Mouse (Mus musculus) effector memory CD4-positive, alpha-beta T cell, adult 5 months (primary cell): ENCODE results near the gene Gas2l2. TPM values are rescaled to one million over a fixed set of nuclear protein-coding genes. Genes with fewer than 3 reads are reported as not detected.

ENCODE experiments used
- polyA plus RNA-seq: library from polyadenylated mRNA; unstranded; fragments of 100-300 nt; shearing (Covaris generic); gene quantifications from one replicate; pipeline ENCODE4 v1.2.1, GENCODE M21; 2017

The Gas2l2 gene
- polyA plus RNA-seq = not detected

GRCm38 (mm10) chr11:83429355-83429754, at the start of gene Gas2l2:
Gene Gas2l2 (minus strand): TSS chr11:83429455.

DNA sequence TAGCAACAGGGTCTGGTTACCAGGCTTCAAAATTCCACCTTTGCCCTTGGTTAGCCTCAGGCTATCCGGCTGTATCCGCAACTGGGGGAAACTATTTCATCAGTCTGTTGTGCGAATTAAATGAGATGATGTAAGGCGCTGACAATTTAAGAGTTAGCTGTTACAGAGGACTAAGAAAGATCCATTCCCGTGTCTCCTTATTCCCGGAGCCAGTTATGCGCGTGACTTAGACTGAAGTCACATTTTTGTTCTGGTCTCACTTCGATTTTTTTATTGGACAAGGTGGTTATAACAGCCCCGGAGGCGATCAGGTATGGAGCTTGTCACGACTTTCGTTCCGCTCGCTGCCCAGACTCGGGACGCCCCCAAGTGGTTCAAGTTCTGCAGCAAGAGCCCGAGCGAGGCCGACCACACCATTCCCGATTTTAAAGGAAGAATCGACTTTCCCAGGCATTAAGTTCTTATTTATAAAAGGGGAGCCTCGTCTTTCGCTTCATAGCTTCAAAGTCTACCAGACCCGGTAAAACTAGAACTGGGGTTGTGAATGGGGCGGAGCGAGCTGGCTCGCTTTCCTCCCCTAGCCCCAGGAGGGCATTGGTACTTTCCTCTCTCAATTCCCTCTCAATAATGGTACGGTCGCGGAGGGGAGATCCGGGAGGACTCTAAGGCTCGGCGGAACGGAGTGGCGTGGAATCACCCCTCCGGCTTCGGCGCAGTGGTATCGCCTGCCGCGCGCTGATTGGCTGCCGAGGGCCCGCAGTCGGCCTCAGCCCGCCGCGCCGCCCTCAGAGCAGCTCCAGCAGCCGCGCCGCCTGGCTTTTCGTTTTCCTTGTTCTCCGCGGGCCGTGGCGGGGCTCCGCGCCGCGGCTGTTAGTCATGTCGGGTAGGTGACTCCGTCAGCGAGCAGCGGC, 43.3 kb upstream of the Gas2l2 start, which contains the start of gene Taf15:
TSS of gene Taf15 (plus strand) at position 763 of the 911 bp plus-strand sequence.

GRCm38 (mm10) chr11:83462711-83463244, 33.5 kb upstream of the Gas2l2 start, which contains the start of gene Mmp28:
Gene Mmp28 (minus strand): TSS chr11:83463071.

DNA sequence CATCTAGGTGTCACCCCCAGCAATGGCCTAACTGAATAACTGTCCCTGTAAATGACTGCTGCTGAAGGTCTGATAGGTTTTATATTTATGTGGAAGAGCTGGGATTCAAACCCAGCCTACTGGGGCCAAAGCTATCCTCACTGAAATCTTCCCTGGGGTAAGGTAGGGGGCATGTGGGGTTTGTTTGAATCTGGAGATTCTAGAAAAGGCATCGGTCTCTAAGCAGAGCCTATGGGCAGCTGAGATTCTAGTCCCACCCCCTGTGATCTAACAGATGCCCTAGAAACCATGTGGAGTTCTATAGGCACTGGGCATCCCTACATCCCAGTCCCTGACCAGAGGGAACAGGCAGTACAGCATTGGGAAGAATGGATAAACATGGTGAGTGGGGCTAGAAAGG, 8.1 kb upstream of the Gas2l2 start, which contains the start of gene 1700020L24Rik:
TSS of gene 1700020L24Rik (plus strand) at position 301 of the 400 bp plus-strand sequence.

GRCm38 (mm10) chr11:83409087-83409754, 20.0 kb downstream of the Gas2l2 start, which contains the start of gene Rasl10b:
Gene Rasl10b (plus strand): TSS chr11:83409137.

Other genes with a start within 250 kb of the Gas2l2 start
- gene Slfn3, start 238.1 kb downstream of the Gas2l2 start, polyA plus RNA-seq = 2.0 TPM
- not detected for gene Slfn14, start 142.7 kb downstream of the Gas2l2 start, polyA plus RNA-seq
- gene Ap2b1, start 130.4 kb downstream of the Gas2l2 start, polyA plus RNA-seq = 53.1 TPM
- 6.8 TPM for gene Pex12, start 126.9 kb downstream of the Gas2l2 start, polyA plus RNA-seq
- not detected for gene Rasl10b, start 20.3 kb downstream of the Gas2l2 start, polyA plus RNA-seq
- gene 1700020L24Rik, start 8.2 kb upstream of the Gas2l2 start, polyA plus RNA-seq = 1.1 TPM
- gene Mmp28, start 33.6 kb upstream of the Gas2l2 start, polyA plus RNA-seq = not detected
- gene Taf15, start 43.6 kb upstream of the Gas2l2 start, polyA plus RNA-seq = 24.6 TPM
- gene Heatr9, start 92.7 kb upstream of the Gas2l2 start, polyA plus RNA-seq = 1.2 TPM
- gene Ccl5, start 101.1 kb upstream of the Gas2l2 start, polyA plus RNA-seq = 1,423 TPM
- 0.34 TPM for gene Ccl9, start 149.2 kb upstream of the Gas2l2 start, polyA plus RNA-seq
- gene Ccl6, start 163.6 kb upstream of the Gas2l2 start, polyA plus RNA-seq = 0.50 TPM
- gene Rpl9-ps1, start 216.2 kb upstream of the Gas2l2 start, polyA plus RNA-seq = not detected
- 25.2 TPM for gene Ccl3, start 219.9 kb upstream of the Gas2l2 start, polyA plus RNA-seq
- gene Ccl4, start 233.1 kb upstream of the Gas2l2 start, polyA plus RNA-seq = 91.7 TPM